Mouse (Mus musculus) liver, embryonic 16.5 days (tissue): Measurements from ENCODE around the gene Cys1. TPM values are rescaled to one million over a fixed set of nuclear protein-coding genes. Genes with fewer than 3 reads are reported as not detected.

Experiments used
- ATAC-seq: fragments of 200-750 bp; cut with Nextera tagmentation; 2 replicates; pipeline ENCODE4 v1.8.0; 2017; ENCODE audit warnings: low read depth, mild to moderate bottlenecking, moderate number of reproducible peaks, moderate library complexity
- H3K27ac ChIP-seq: fragments of 300-500 bp; sonication (generic); 2 replicates; pipeline ENCODE4 v1.5.1; 2014; ENCODE audit warnings: mild to moderate bottlenecking, low read length
- H3K27me3 ChIP-seq: fragments of 300-500 bp; sonication (generic); 2 replicates; pipeline ENCODE4 v1.6.1; 2014; ENCODE audit warnings: low read depth, low read length, mixed read lengths; ENCODE audit not compliant: control insufficient read depth, insufficient read depth
- H3K36me3 ChIP-seq: fragments of 300-500 bp; sonication (generic); 2 replicates; pipeline ENCODE4 v1.6.1; 2014; ENCODE audit warnings: mild to moderate bottlenecking; ENCODE audit not compliant: control insufficient read depth, insufficient read depth
- H3K4me1 ChIP-seq: fragments of 300-500 bp; sonication (generic); 2 replicates; pipeline ENCODE4 v1.6.1; 2014; ENCODE audit warnings: low read depth, low read length, mixed read lengths; ENCODE audit not compliant: control insufficient read depth
- H3K4me2 ChIP-seq: fragments of 300-500 bp; sonication (generic); 2 replicates; pipeline ENCODE4 v1.6.1; 2014; ENCODE audit warnings: low read depth, low read length, mixed read lengths
- H3K4me3 ChIP-seq: fragments of 300-500 bp; sonication (generic); 2 replicates; pipeline ENCODE4 v1.5.1; 2014; ENCODE audit warnings: low read depth, mild to moderate bottlenecking, low read length
- H3K9ac ChIP-seq: fragments of 300-500 bp; sonication (generic); 2 replicates; pipeline ENCODE4 v1.6.1; 2014; ENCODE audit warnings: low read depth, low read length
- H3K9me3 ChIP-seq: fragments of 300-500 bp; sonication (generic); replicated peaks from 2 replicates; pipeline ENCODE4 v1.6.1; 2016; ENCODE audit warnings: low read length; ENCODE audit not compliant: control insufficient read depth
- WGBS: fragments of 180-500 bp; shearing (Covaris S2); extraction: QIAGEN DNeasy Blood & Tissue Kit; methylation state at CpG from one replicate; pipeline ENCODE4 v1.1.7; 2014; ENCODE audit not compliant: insufficient replicate concordance; 5-methylcytosine and 5-hydroxymethylcytosine counted together
- polyA plus RNA-seq: library from polyadenylated mRNA; unstranded; fragments of >200 nt; fragmentation: Nextera tagmentation; extraction: Ambion mirVana; gene quantifications from 2 replicates; pipeline ENCODE4 v1.2.1, GENCODE M21; 2015

Cys1 gene
- polyA plus RNA-seq, 1 experiment from 2014 or later = 0.67 TPM

DNA sequence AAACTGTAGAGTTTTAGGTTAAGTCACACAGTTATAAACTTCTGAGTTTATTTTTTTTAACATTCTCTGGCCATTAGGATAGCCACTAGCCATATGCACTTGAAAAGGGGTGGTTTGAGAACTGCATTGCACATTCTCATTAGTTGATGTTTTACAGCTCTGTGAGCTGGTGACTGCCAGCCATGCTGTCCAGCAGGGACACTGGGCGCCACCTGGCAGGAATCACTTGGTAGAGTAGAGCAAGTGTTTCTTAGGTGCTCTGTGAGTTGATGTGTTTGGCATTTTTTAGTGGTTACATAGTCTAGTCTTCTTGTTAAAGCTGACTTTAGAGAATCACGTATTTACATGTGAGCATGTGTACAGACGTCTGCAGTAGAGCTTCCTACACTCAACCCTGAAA, 25.2 kb downstream of the Cys1 start:
- Histone ChIP-seq H3K4me2 (no peak overlapping the region), H3K27me3 (no peaks in the 10 kb centered on the region), H3K9me3 (no peaks in the 10 kb centered on the region), H3K4me3 (no peak overlapping the region), H3K36me3 (peaks cover 65% of the 10 kb centered on the region), H3K9ac (no peak overlapping the region), H3K27ac (no peak overlapping the region), H3K4me1 (peaks cover 68% of the 10 kb centered on the region)
- no peak for ATAC-seq
- WGBS = 87% methylated on average over 3 of the region's 3 CpGs

DNA sequence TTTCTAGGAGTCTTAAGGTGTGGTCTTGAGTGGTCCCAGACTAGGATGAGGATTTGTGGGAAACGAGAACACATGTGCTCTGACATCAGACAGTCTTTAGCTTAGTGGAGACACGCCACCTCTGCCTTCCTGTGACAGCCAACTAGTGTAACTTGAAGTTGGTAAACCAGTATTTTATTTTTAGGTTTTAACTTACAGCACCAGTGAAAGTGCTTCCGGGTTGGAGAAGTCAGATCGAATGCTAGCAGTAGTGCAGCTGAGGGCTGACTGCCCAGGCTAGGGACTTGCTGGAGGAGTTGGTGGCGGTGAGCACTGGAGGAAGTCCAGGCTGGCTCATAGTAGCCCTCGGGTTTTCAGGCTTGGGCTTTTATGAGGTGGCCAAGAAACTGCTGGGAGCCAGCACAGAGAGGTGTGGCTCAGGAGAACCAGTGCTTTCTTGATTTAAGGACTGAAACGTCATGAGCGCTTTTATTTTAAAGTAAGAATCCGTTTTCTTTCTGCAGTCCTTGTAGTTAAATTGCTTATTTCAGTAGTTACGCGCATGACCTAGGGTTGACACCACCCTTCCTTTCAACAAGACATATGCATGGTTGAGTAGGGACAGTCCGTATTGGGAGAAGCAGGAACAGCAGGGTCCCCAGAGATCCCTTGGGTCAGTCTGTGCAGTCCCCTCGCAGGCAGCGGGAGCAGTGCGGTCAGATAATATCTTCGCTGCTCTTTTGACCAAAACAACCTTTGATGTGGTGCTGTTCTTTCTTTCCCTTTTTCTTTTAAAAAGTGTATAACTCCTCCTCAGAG, 27.3 kb downstream of the Cys1 start:
- Histone ChIP-seq H3K27me3 (no peaks in the 10 kb centered on the region), H3K27ac (no peak overlapping the region), H3K36me3 (peaks cover 47% of the 10 kb centered on the region), H3K4me1 (peaks cover 76% of the 10 kb centered on the region), H3K4me2 (no peak overlapping the region), H3K9ac (no peak overlapping the region), H3K4me3 (no peak overlapping the region), H3K9me3 (no peaks in the 10 kb centered on the region)
- 87% methylated on average over 16 of the region's 16 CpGs for WGBS
- ATAC-seq = no peak

DNA sequence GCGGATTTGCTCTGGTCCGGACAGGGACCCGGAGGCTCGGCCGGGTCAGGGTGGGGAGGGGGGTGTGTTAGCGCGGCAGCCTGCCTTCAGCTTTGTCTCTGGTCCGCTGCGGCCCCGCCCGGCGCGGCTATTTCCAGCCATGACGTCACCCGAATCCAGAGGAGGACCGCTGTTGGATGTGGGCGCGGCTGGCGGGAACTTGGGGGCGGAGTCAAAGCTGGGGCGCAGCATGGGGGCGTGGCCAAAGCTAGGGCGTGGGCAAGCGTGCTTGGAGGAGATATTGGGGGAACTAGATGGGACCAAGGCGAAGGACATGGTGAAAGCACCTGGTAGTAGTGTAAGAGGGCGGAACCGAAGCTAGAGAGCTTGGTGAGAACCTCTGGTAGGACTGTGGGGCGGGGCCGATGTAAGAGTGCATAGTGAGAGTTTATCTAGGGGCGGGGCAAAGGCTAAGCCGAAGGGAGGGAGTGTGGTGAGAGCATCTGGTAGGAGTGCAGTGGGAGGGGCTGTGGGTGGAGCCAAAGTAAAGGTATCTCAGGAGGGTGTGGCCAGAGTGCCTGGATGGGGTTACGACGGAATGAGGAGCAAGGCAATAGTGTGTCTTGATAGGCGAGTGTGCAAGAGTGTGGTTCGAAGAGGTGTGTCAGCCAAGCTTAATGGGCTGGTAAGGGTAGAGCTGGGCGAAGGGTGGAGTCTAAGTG, 29.8 kb downstream of the Cys1 start:
- peak; percentile 83 for ATAC-seq
- Histone ChIP-seq H3K4me3 (peak overlapping the region; percentile 88), H3K9me3 (no peaks in the 10 kb centered on the region), H3K4me2 (peak overlapping the region; percentile 79), H3K27me3 (no peaks in the 10 kb centered on the region), H3K27ac (peak overlapping the region; percentile 98), H3K9ac (peak overlapping the region; percentile 95), H3K36me3 (peaks cover 34% of the 10 kb centered on the region), H3K4me1 (peaks cover 78% of the 10 kb centered on the region)
- under 1% methylated on average over 36 of the region's 36 CpGs for WGBS

DNA sequence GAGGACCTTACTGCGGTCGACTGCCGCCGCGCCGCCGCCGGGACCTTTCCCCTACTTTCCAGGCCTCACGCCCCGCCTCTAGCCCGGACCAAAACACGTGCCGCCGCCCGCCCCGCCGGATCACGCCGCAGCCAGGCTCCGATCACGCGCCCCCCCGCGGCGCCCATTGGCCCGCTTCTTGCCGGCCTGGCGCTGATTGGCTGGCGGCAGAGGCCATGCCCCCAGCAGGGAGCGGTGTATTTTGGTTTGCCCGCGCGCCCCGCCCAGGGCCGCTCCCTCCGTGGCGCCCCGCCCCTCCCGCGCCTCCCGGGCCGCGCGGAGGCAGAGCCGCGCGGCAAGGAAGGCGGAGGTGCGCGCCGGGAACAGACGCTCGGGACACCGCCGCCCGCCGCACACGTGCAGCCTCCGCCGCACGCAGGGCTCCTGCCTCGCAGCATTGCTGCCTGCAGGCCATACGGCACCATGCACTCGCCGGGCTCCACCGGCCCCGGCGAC, 30.5 kb downstream of the Cys1 start, which contains the start of gene Klf11:
Klf11 (plus strand) TSS at position 212 of the 495 bp plus-strand sequence.
- under 1% methylated on average over 60 of the region's 68 CpGs for WGBS
- ATAC-seq = peak; percentile 82
- no peaks in the 10 kb centered on the region for H3K27me3 ChIP-seq
- H3K4me2 ChIP-seq = peak within 1 kb of the TSS; percentile 94
- no peaks in the 10 kb centered on the region for H3K9me3 ChIP-seq
- H3K9ac ChIP-seq = peak within 1 kb of the TSS; percentile 95
- H3K4me3 ChIP-seq = peak within 1 kb of the TSS; percentile 88
- H3K4me1 ChIP-seq = peaks cover 75% of the 10 kb centered on the region
- peak within 1 kb of the TSS; percentile 98 for H3K27ac ChIP-seq
- H3K36me3 ChIP-seq = peaks cover 28% of the 10 kb centered on the region

DNA sequence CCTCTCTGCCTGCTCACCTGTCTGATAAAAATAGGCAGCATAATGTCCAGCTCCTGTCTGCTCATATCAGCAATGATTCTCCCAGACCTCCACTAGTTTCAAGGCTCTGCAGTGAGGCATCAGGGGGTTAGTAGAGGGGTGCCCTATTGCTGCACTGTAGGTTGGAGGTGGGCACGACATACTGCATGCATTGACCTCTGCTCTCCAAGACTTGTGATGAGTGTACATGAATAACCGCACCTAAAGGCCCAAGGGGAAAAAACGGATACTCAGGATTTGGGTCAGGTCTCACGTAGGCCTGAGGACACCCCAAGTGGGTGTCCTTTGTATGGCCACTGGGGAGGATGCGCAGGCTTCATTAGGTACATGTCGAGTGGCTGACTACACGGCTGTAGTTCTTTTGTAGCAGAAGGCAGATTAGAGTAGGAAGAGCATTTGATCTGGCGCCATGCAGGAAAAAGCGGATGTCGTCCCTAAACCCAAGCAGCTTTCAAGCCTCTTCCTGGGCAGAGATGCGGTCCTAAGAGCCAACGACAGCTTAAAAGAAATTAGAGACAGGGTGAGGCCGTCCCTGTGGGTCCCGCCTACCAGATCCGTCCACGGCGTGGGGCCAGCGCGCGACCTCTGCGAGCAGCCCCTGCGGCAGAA, 31.1 kb downstream of the Cys1 start:
- Histone ChIP-seq H3K9me3 (no peaks in the 10 kb centered on the region), H3K9ac (peak overlapping the region; percentile 75), H3K4me1 (peaks cover 75% of the 10 kb centered on the region), H3K4me3 (peak overlapping the region; percentile 88), H3K36me3 (peaks cover 22% of the 10 kb centered on the region), H3K27ac (peak overlapping the region; percentile 89), H3K4me2 (peak overlapping the region; percentile 94), H3K27me3 (no peaks in the 10 kb centered on the region)
- WGBS = 7% methylated on average over 20 of the region's 22 CpGs
- no peak for ATAC-seq

DNA sequence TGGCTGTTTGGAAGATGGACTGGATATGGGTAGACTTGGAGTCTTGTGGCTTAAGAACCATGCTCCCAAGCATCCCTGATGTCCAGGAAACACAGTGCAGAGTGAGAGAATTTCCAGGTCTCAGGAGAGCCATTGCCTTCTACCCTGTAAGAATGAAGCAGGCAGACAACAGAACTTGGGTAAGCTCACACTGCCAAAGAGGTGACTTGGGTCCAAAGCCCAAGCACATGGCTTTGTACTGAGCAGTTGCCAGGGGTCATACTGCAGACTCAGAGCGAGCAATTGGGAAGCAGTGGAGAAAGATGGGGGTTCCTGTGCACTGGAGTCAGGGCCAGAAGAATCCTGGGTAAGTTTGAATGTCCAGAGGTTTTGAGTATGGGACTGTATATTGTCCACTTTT, 33.5 kb downstream of the Cys1 start:
- Histone ChIP-seq H3K9me3 (no peaks in the 10 kb centered on the region), H3K4me2 (no peak overlapping the region), H3K27ac (peak overlapping the region; percentile 55), H3K4me1 (peaks cover 77% of the 10 kb centered on the region), H3K4me3 (no peak overlapping the region), H3K27me3 (no peaks in the 10 kb centered on the region), H3K9ac (no peak overlapping the region), H3K36me3 (no peaks in the 10 kb centered on the region)
- 63% methylated on average over 1 of the region's 1 CpGs for WGBS
- no peak for ATAC-seq

DNA sequence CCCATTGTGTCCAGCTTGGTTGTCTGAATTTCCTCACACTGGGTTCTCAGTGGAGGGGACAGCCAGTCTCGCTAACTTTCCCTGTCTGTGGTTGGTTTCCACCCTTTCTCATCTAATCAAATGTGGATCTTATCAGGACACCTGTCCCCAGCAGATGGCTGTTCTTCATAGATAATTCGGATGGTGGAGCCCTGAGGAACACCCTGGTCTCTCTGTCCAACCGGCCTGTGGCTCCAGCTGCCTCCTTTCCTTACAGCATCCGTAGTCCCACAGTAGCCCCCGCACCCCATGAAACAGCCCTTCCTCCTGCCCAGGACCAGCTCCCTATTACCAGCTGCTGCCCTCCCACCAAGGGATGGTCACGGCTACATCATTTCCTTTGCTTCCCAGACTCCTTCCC, 35.7 kb downstream of the Cys1 start:
- WGBS = 29% methylated on average over 6 of the region's 6 CpGs
- H3K4me2 ChIP-seq = peak overlapping the region; percentile 67
- no peaks in the 10 kb centered on the region for H3K36me3 ChIP-seq
- H3K4me1 ChIP-seq = peaks cover 75% of the 10 kb centered on the region
- peak overlapping the region; percentile 97 for H3K27ac ChIP-seq
- no peaks in the 10 kb centered on the region for H3K9me3 ChIP-seq
- peak overlapping the region; percentile 67 for H3K9ac ChIP-seq
- peak; percentile 78 for ATAC-seq
- H3K4me3 ChIP-seq = peak overlapping the region; percentile 41
- no peaks in the 10 kb centered on the region for H3K27me3 ChIP-seq

DNA sequence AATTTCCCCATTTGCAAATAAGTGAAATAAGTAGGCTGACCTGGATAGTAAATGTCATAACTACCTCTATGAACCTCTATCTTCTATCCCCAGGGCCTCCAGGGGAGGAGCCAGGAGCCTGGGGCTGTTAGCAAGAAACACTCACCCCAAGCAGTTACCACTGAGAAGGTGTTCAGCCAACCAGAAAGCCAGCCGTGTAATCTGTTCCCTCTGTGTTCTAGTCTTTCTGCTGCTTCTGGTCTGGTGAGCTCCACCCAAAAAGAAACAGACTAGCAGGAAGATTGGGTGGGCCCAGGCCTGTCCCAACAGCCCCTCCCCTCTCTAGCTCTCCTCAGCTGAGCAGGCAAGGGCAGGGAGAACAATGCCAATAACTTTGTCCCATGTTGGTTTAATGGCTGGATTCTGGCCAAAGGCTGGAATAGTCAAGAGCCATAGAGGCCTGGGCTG, 37.5 kb downstream of the Cys1 start:
- no peaks in the 10 kb centered on the region for H3K36me3 ChIP-seq
- no peaks in the 10 kb centered on the region for H3K9me3 ChIP-seq
- peak; percentile 90 for ATAC-seq
- no peaks in the 10 kb centered on the region for H3K27me3 ChIP-seq
- H3K4me1 ChIP-seq = peaks cover 70% of the 10 kb centered on the region
- 35% methylated on average over 1 of the region's 1 CpGs for WGBS
- 0 out of 2 replicates have a peak overlapping the region, but pooled peaks have one; percentile 5 for H3K4me3 ChIP-seq
- peak overlapping the region; percentile 49 for H3K4me2 ChIP-seq
- H3K27ac ChIP-seq = peak overlapping the region; percentile 97
- peak overlapping the region; percentile 56 for H3K9ac ChIP-seq
